Mouse (Mus musculus) right cerebral cortex, adult 18-20 months (tissue): ENCODE measurements around the gene Paxx.

Experiments
- DNase-seq: peaks from one replicate; pipeline ENCODE4 v3.0.0; 2022; ENCODE audit warnings: mixed read lengths

Gene Paxx

GRCm38 (mm10) chr2:25480541-25480940 lies 19.6 kb upstream of the Paxx start:
- no peak for DNase-seq

GRCm38 (mm10) chr2:25479551-25480311 lies 18.8 kb upstream of the Paxx start:
- DNase-seq, result no peak

- peak; percentile 80 for DNase-seq
Measured at GRCm38 (mm10) chr2:25477967-25478675, 17.2 kb upstream of the Paxx start.

- DNase-seq, result no peak
Measured at GRCm38 (mm10) chr2:25477541-25477940, 16.6 kb upstream of the Paxx start.

GRCm38 (mm10) chr2:25472550-25472949 lies 11.7 kb upstream of the Paxx start:
- no peak for DNase-seq

GRCm38 (mm10) chr2:25469969-25470368 lies 9.1 kb upstream of the Paxx start, which contains the start of gene Ptgds:
Ptgds (minus strand) TSS chr2:25470046.
- no peak for DNase-seq

- DNase-seq, result peak; percentile 70
Measured at GRCm38 (mm10) chr2:25468962-25469915, 8.3 kb upstream of the Paxx start.

- DNase-seq, result no peak
Measured at GRCm38 (mm10) chr2:25467606-25468303, 6.9 kb upstream of the Paxx start.

GRCm38 (mm10) chr2:25465816-25466635 lies 5.1 kb upstream of the Paxx start:
- no peak for DNase-seq

GRCm38 (mm10) chr2:25465256-25465655 lies 4.4 kb upstream of the Paxx start:
- DNase-seq, result no peak

GRCm38 (mm10) chr2:25463630-25464029 lies 2.7 kb upstream of the Paxx start:
- no peak for DNase-seq

GRCm38 (mm10) chr2:25461407-25461806 lies 513 bp upstream of the Paxx start:
- no peak for DNase-seq

GRCm38 (mm10) chr2:25460135-25460534 lies 759 bp downstream of the Paxx start:
- no peak for DNase-seq

- DNase-seq, result no peak
Measured at GRCm38 (mm10) chr2:25458911-25459310, 2.0 kb downstream of the Paxx start.

GRCm38 (mm10) chr2:25457022-25457896 lies 3.6 kb downstream of the Paxx start:
- DNase-seq, result no peak

GRCm38 (mm10) chr2:25456205-25456953 lies 4.5 kb downstream of the Paxx start, which contains the start of gene Clic3:
Clic3 (plus strand) TSS chr2:25456838.
- no peak for DNase-seq

GRCm38 (mm10) chr2:25452951-25453350 lies 7.9 kb downstream of the Paxx start:
- no peak for DNase-seq

GRCm38 (mm10) chr2:25450853-25451647 lies 9.8 kb downstream of the Paxx start:
- DNase-seq, result no peak

- DNase-seq, result no peak
Measured at GRCm38 (mm10) chr2:25442682-25443081, 18.2 kb downstream of the Paxx start.
